Mouse (Mus musculus) forebrain, embryonic 13.5 days (tissue): ENCODE results near the gene Cd59b. TPM values are rescaled to one million over a fixed set of nuclear protein-coding genes. Genes with fewer than 3 reads are reported as not detected.
"Not testable (repeated sequence)": the region's sequence is repeated elsewhere in the genome, so short reads cannot be mapped to it uniquely, and the experiment has no call there.

Source experiments
- ATAC-seq: fragments of 200-750 bp; cut with Nextera tagmentation; 2 replicates; pipeline ENCODE4 v1.8.0; 2017
- H3K27ac ChIP-seq: fragments of 300-500 bp; sonication (generic); 2 replicates; pipeline ENCODE4 v1.5.1; 2015; ENCODE audit warnings: inconsistent platforms, mild to moderate bottlenecking, moderate library complexity
- H3K27me3 ChIP-seq: fragments of 300-500 bp; sonication (generic); 2 replicates; pipeline ENCODE4 v1.6.1; 2015; ENCODE audit warnings: mild to moderate bottlenecking, inconsistent platforms
- H3K36me3 ChIP-seq: fragments of 300-500 bp; sonication (generic); 2 replicates; pipeline ENCODE4 v1.6.1; 2015; ENCODE audit warnings: mild to moderate bottlenecking, inconsistent platforms; ENCODE audit not compliant: poor library complexity, severe bottlenecking
- H3K4me1 ChIP-seq: fragments of 300-500 bp; sonication (generic); 2 replicates; pipeline ENCODE4 v1.6.1; 2015; ENCODE audit warnings: inconsistent platforms
- H3K4me2 ChIP-seq: fragments of 300-500 bp; sonication (generic); 2 replicates; pipeline ENCODE4 v1.6.1; 2015; ENCODE audit warnings: inconsistent platforms, mild to moderate bottlenecking, moderate library complexity
- H3K4me3 ChIP-seq: fragments of 300-500 bp; sonication (generic); 2 replicates; pipeline ENCODE4 v1.5.1; 2015; ENCODE audit warnings: mild to moderate bottlenecking, inconsistent platforms
- H3K9ac ChIP-seq: fragments of 300-500 bp; sonication (generic); 2 replicates; pipeline ENCODE4 v1.6.1; 2015; ENCODE audit warnings: mild to moderate bottlenecking, inconsistent platforms
- H3K9me3 ChIP-seq: fragments of 300-500 bp; sonication (generic); replicated peaks from 2 replicates; pipeline ENCODE4 v1.6.1; 2016; ENCODE audit warnings: inconsistent platforms
- WGBS: fragments of 180-500 bp; shearing (Covaris S2); methylation state at CpG from one replicate; pipeline ENCODE4 v1.1.7; 2015; 5-methylcytosine and 5-hydroxymethylcytosine counted together
- polyA plus RNA-seq: library from polyadenylated mRNA; unstranded; fragments of >200 nt; fragmentation: Nextera tagmentation; extraction: Ambion mirVana; gene quantifications from 2 replicates; pipeline ENCODE4 v1.2.1, GENCODE M21; 2015

The Cd59b gene
- polyA plus RNA-seq, 1 experiment from 2014 or later, result 2.4 TPM

GRCm38 (mm10) chr2:104041632-104042031, 28.0 kb upstream of the Cd59b start:
- Histone ChIP-seq H3K36me3 (peaks cover 47% of the 10 kb centered on the region), H3K9ac (no peak overlapping the region), H3K9me3 (no peaks in the 10 kb centered on the region), H3K27ac (no peak overlapping the region), H3K4me1 (no peaks in the 10 kb centered on the region), H3K27me3 (no peaks in the 10 kb centered on the region), H3K4me2 (no peak overlapping the region), H3K4me3 (no peak overlapping the region)
- 77% methylated on average over 5 of the region's 5 CpGs for WGBS
- no peak for ATAC-seq

- Histone ChIP-seq H3K4me3 (no peak overlapping the region), H3K9me3 (no peaks in the 10 kb centered on the region), H3K4me2 (no peak overlapping the region), H3K36me3 (peaks cover 38% of the 10 kb centered on the region), H3K4me1 (no peaks in the 10 kb centered on the region), H3K27ac (no peak overlapping the region), H3K27me3 (no peaks in the 10 kb centered on the region), H3K9ac (no peak overlapping the region)
- 96% methylated on average over 15 of the region's 15 CpGs for WGBS
- no peak for ATAC-seq
These were observed 26.9 kb upstream of the Cd59b start for GRCm38 (mm10) chr2:104042766-104043165.

GRCm38 (mm10) chr2:104043624-104044478, 25.8 kb upstream of the Cd59b start:
- Histone ChIP-seq H3K36me3 (peaks cover 44% of the 10 kb centered on the region), H3K4me1 (no peaks in the 10 kb centered on the region), H3K4me2 (no peak overlapping the region), H3K27ac (no peak overlapping the region), H3K9me3 (no peaks in the 10 kb centered on the region), H3K9ac (no peak overlapping the region), H3K4me3 (no peak overlapping the region), H3K27me3 (no peaks in the 10 kb centered on the region)
- WGBS, result 54% methylated on average over 5 of the region's 5 CpGs
- no peak for ATAC-seq

- Histone ChIP-seq H3K9ac (no peak overlapping the region), H3K4me1 (no peaks in the 10 kb centered on the region), H3K36me3 (peaks cover 39% of the 10 kb centered on the region), H3K9me3 (no peaks in the 10 kb centered on the region), H3K27ac (no peak overlapping the region), H3K27me3 (no peaks in the 10 kb centered on the region), H3K4me3 (no peak overlapping the region), H3K4me2 (no peak overlapping the region)
- 95% methylated on average over 1 of the region's 1 CpGs for WGBS
- ATAC-seq, result no peak
These were observed 25.1 kb upstream of the Cd59b start for GRCm38 (mm10) chr2:104044479-104045080.

GRCm38 (mm10) chr2:104058381-104058780, 11.3 kb upstream of the Cd59b start:
- H3K9ac ChIP-seq, result no peak overlapping the region
- no peaks in the 10 kb centered on the region for H3K9me3 ChIP-seq
- H3K4me1 ChIP-seq, result no peaks in the 10 kb centered on the region
- H3K27ac ChIP-seq, result no peak overlapping the region
- no peak overlapping the region for H3K4me3 ChIP-seq
- WGBS, result 94% methylated on average over 1 of the region's 1 CpGs
- peaks cover 47% of the 10 kb centered on the region for H3K36me3 ChIP-seq
- no peak overlapping the region for H3K4me2 ChIP-seq
- no peak for ATAC-seq
- no peaks in the 10 kb centered on the region for H3K27me3 ChIP-seq

GRCm38 (mm10) chr2:104058954-104059353, 10.7 kb upstream of the Cd59b start:
- H3K9ac ChIP-seq, result no peak overlapping the region
- peaks cover 41% of the 10 kb centered on the region for H3K36me3 ChIP-seq

GRCm38 (mm10) chr2:104059786-104060185, 9.9 kb upstream of the Cd59b start:
- no peaks in the 10 kb centered on the region for H3K4me1 ChIP-seq
- no peaks in the 10 kb centered on the region for H3K27me3 ChIP-seq
- no peak for ATAC-seq
- no peak overlapping the region for H3K27ac ChIP-seq
- H3K4me2 ChIP-seq, result no peak overlapping the region
- no peak overlapping the region for H3K9ac ChIP-seq
- peaks cover 33% of the 10 kb centered on the region for H3K36me3 ChIP-seq
- WGBS, result 91% methylated on average over 10 of the region's 10 CpGs
- no peaks in the 10 kb centered on the region for H3K9me3 ChIP-seq
- no peak overlapping the region for H3K4me3 ChIP-seq

More at GRCm38 (mm10) chr2:104058954-104059353, 10.7 kb upstream of the Cd59b start:
- Histone ChIP-seq H3K4me3 (no peak overlapping the region), H3K4me2 (no peak overlapping the region), H3K9me3 (no peaks in the 10 kb centered on the region), H3K27ac (no peak overlapping the region), H3K27me3 (no peaks in the 10 kb centered on the region), H3K4me1 (no peaks in the 10 kb centered on the region)
- no peak for ATAC-seq
- WGBS, result 93% methylated on average over 4 of the region's 4 CpGs

GRCm38 (mm10) chr2:104060996-104061395, 8.7 kb upstream of the Cd59b start:
- no peaks in the 10 kb centered on the region for H3K27me3 ChIP-seq
- no peak overlapping the region for H3K27ac ChIP-seq
- no peak overlapping the region for H3K4me3 ChIP-seq
- peaks cover 25% of the 10 kb centered on the region for H3K36me3 ChIP-seq
- H3K9me3 ChIP-seq, result no peaks in the 10 kb centered on the region
- H3K4me2 ChIP-seq, result no peak overlapping the region
- ATAC-seq, result no peak
- 95% methylated on average over 6 of the region's 6 CpGs for WGBS
- H3K4me1 ChIP-seq, result no peaks in the 10 kb centered on the region
- H3K9ac ChIP-seq, result no peak overlapping the region

- Histone ChIP-seq H3K27me3 (no peaks in the 10 kb centered on the region), H3K4me1 (no peaks in the 10 kb centered on the region), H3K4me2 (no peak overlapping the region), H3K27ac (no peak overlapping the region), H3K9ac (no peak overlapping the region), H3K4me3 (no peak overlapping the region), H3K9me3 (no peaks in the 10 kb centered on the region), H3K36me3 (peaks cover 25% of the 10 kb centered on the region)
- no peak for ATAC-seq
These were observed 7.0 kb upstream of the Cd59b start for GRCm38 (mm10) chr2:104062665-104063064.

GRCm38 (mm10) chr2:104064152-104064551, 5.5 kb upstream of the Cd59b start:
- H3K9ac ChIP-seq, result no peak overlapping the region
- peaks cover 19% of the 10 kb centered on the region for H3K36me3 ChIP-seq
- no peaks in the 10 kb centered on the region for H3K27me3 ChIP-seq
- H3K27ac ChIP-seq, result no peak overlapping the region
- no peaks in the 10 kb centered on the region for H3K4me1 ChIP-seq
- ATAC-seq, result no peak
- H3K4me3 ChIP-seq, result no peak overlapping the region
- 92% methylated on average over 2 of the region's 2 CpGs for WGBS
- no peaks in the 10 kb centered on the region for H3K9me3 ChIP-seq
- no peak overlapping the region for H3K4me2 ChIP-seq

- not testable (repeated sequence) for ATAC-seq, H3K36me3 ChIP-seq, H3K4me3 ChIP-seq, H3K27ac ChIP-seq, H3K9ac ChIP-seq, H3K9me3 ChIP-seq, H3K4me2 ChIP-seq, H3K4me1 ChIP-seq, H3K27me3 ChIP-seq
- WGBS, result 86% methylated on average over 6 of the region's 6 CpGs
These were observed 4.1 kb upstream of the Cd59b start, which contains the start of gene Gm10912 for GRCm38 (mm10) chr2:104065526-104065925. Gene Gm10912 (plus strand): TSS chr2:104065826.

- not testable (repeated sequence) for ATAC-seq, H3K4me1 ChIP-seq, H3K27ac ChIP-seq, H3K9me3 ChIP-seq, H3K27me3 ChIP-seq, H3K36me3 ChIP-seq, H3K4me3 ChIP-seq, H3K4me2 ChIP-seq, H3K9ac ChIP-seq
- 76% methylated on average over 7 of the region's 7 CpGs for WGBS
These were observed 1.2 kb upstream of the Cd59b start, which contains the start of gene Gm10799 for GRCm38 (mm10) chr2:104068450-104068849. Gene Gm10799 (minus strand): TSS chr2:104068550.
